Mouse (Mus musculus): ENCODE measurements around the gene Tgfbr3. TPM values are rescaled to one million over a fixed set of nuclear protein-coding genes. Genes with fewer than 3 reads are reported as not detected.

Gene Tgfbr3
- 1 to 10 TPM; 1.9 to 2.4 TPM for total RNA-seq (2023)

DNA sequence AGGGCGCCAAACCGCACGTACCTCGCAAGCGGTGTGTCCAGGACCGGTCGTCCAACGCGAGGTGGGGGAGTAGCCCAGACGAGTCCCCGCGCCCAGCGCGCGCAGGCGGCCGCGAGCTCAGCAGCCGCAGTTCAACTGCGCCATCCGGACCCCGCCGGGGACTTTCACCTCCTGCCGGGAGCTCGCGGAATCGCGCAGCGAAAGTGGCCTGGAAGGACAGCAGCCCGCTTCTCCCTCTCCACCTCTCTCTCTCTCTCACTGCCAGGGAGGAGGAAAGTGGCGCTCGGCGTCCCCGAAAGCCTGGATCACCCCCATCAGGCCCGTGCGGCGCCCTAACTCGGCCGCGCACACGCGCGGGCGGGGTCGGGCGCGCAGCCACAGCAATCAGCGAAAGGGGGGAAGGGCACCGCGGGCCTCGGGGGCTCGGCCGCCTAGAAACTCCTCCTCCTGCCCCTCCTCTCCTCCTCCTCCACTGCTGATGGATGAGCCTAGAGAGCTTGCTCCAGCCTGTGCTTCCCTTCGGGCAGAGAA is at the start of gene Tgfbr3:
Gene Tgfbr3, minus strand, starts transcription at position 396 of the 531 bp plus-strand sequence.

DNA sequence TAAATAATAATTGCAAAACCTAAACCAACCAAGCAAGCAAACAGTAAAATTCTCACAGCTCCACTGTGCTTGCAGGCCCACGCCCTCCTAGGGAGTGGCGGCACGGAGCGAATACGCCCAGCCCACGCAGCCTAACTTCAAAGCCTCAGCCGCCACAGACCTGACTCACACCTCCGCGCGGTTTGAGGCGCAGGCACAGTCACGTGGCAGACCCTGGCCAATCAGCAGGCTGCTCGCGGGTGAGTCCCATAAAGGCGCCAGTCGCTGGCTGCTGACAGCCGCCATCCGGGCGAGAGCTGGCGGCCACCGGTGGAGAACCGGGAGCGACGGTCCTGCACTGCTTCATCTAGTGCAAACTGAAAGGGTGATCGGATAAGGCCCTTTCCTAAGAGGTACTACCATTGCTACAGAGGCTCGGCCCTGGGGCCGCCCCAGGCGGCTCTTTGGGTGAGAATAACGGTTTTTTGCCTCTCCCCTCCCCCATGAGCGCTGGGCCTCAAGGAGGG is 41.5 kb upstream of the Tgfbr3 start, which contains the start of gene Brdt:
Gene Brdt, plus strand, starts transcription at position 244 of the 506 bp plus-strand sequence.

Other genes with a start within 250 kb of the Tgfbr3 start
- gene Brdt, start 41.5 kb upstream of the Tgfbr3 start, total RNA-seq (2023), result under 1 TPM; 0.15 to 0.26 TPM
- gene Ephx4, start 113.1 kb upstream of the Tgfbr3 start, total RNA-seq (2023), result not detected
- gene Lpcat2b, start 141.9 kb upstream of the Tgfbr3 start, total RNA-seq (2023), result not detected
- gene Btbd8, start 148.4 kb upstream of the Tgfbr3 start, total RNA-seq (2023), result 1 to 10 TPM; 2.7 to 5.4 TPM
- not detected for gene Gm42669, start 218.0 kb upstream of the Tgfbr3 start, total RNA-seq (2023)
- gene 1700028K03Rik, start 245.1 kb upstream of the Tgfbr3 start, total RNA-seq (2023), result not detected

Measured in neutrophil, adult 83 days (primary cell).